Mouse (Mus musculus) stomach, embryonic 14.5 days (tissue): ENCODE data around the gene Dao. TPM values are rescaled to one million over a fixed set of nuclear protein-coding genes. Genes with fewer than 3 reads are reported as not detected.
A peak's percentile ranks its signal among the peaks of the same experiment; 100 is the strongest.

ENCODE experiments used
- ATAC-seq: fragments of 200-750 bp; cut with Nextera tagmentation; 2 replicates; pipeline ENCODE4 v1.8.0; 2017; ENCODE audit warnings: low read depth, moderate TSS enrichment; ENCODE audit not compliant: insufficient number of reproducible peaks, insufficient read depth, low FRiP score
- H3K27ac ChIP-seq: fragments of 300-500 bp; sonication (generic); 2 replicates; pipeline ENCODE4 v1.5.1; 2014; ENCODE audit warnings: mild to moderate bottlenecking, low read length, moderate library complexity, mixed read lengths
- H3K27me3 ChIP-seq: fragments of 300-500 bp; sonication (generic); 2 replicates; pipeline ENCODE4 v1.6.1; 2014; ENCODE audit warnings: low read length, control low read depth, mixed read lengths; ENCODE audit not compliant: control insufficient read depth, insufficient read depth
- H3K36me3 ChIP-seq: fragments of 300-500 bp; sonication (generic); 2 replicates; pipeline ENCODE4 v1.6.1; 2014; ENCODE audit warnings: mild to moderate bottlenecking, control low read depth, low read length, moderate library complexity, mixed read lengths; ENCODE audit not compliant: control insufficient read depth, insufficient read depth
- H3K4me1 ChIP-seq: fragments of 300-500 bp; sonication (generic); 2 replicates; pipeline ENCODE4 v1.6.1; 2014; ENCODE audit warnings: low read length, control low read depth, mixed read lengths; ENCODE audit not compliant: control insufficient read depth, insufficient read depth
- H3K4me2 ChIP-seq: fragments of 300-500 bp; sonication (generic); replicated peaks from 2 replicates; pipeline ENCODE4 v1.6.1; 2014; ENCODE audit warnings: low read depth, low read length, control low read depth
- H3K4me3 ChIP-seq: fragments of 300-500 bp; sonication (generic); 2 replicates; pipeline ENCODE4 v1.5.1; 2014; ENCODE audit warnings: low read depth, low read length, control low read depth
- H3K9ac ChIP-seq: fragments of 300-500 bp; sonication (generic); replicated peaks from 2 replicates; pipeline ENCODE4 v1.6.1; 2014; ENCODE audit warnings: low read depth, mild to moderate bottlenecking, control low read depth, low read length, moderate library complexity, mixed read lengths
- H3K9me3 ChIP-seq: fragments of 300-500 bp; sonication (generic); 2 replicates; pipeline ENCODE4 v1.6.1; 2016; ENCODE audit warnings: low read depth, low read length, control low read depth; ENCODE audit not compliant: control insufficient read depth
- WGBS: fragments of 180-500 bp; shearing (Covaris S2); extraction: QIAGEN DNeasy Blood & Tissue Kit; methylation state at CpG from one replicate; pipeline ENCODE4 v1.1.7; 2014; 5-methylcytosine and 5-hydroxymethylcytosine counted together
- polyA plus RNA-seq: library from polyadenylated mRNA; unstranded; fragments of >200 nt; fragmentation: Nextera tagmentation; extraction: Ambion mirVana; gene quantifications from 2 replicates; pipeline ENCODE4 v1.2.1, GENCODE M21; 2014

Gene Dao
- polyA plus RNA-seq, 1 experiment from 2014 or later: 0.16 TPM

- no peak overlapping the region for H3K27ac ChIP-seq
- no peaks in the 10 kb centered on the region for H3K9me3 ChIP-seq
- no peaks in the 10 kb centered on the region for H3K27me3 ChIP-seq
- 28% methylated on average over 9 of the region's 9 CpGs for WGBS
- no peaks in the 10 kb centered on the region; the same call in 1 of the 2 replicates for H3K4me1 ChIP-seq
- no peak overlapping the region for H3K9ac ChIP-seq
- no peak; the same call in 1 of the 2 replicates for ATAC-seq
- H3K4me2 ChIP-seq: 0 out of 2 replicates have a peak overlapping the region, but pooled peaks have one; percentile 12
- no peak overlapping the region for H3K4me3 ChIP-seq
- no peaks in the 10 kb centered on the region for H3K36me3 ChIP-seq
Measured at GRCm38 (mm10) chr5:114052246-114052761, 48.8 kb downstream of the Dao start.

- Histone ChIP-seq H3K36me3 (no peaks in the 10 kb centered on the region), H3K4me2 (no peak overlapping the region), H3K27ac (no peak overlapping the region), H3K4me3 (no peak overlapping the region), H3K9me3 (no peaks in the 10 kb centered on the region), H3K9ac (no peak overlapping the region), H3K27me3 (no peaks in the 10 kb centered on the region), H3K4me1 (no peaks in the 10 kb centered on the region; the same call in 1 of the 2 replicates)
- ATAC-seq: no peak
- WGBS: 74% methylated on average over 9 of the region's 9 CpGs
Measured at GRCm38 (mm10) chr5:114057129-114057731, 53.7 kb downstream of the Dao start.

GRCm38 (mm10) chr5:114061675-114062074 is 58.2 kb downstream of the Dao start:
- Histone ChIP-seq H3K4me3 (no peak overlapping the region), H3K4me2 (no peak overlapping the region), H3K27ac (no peak overlapping the region), H3K9me3 (no peaks in the 10 kb centered on the region), H3K27me3 (no peaks in the 10 kb centered on the region), H3K9ac (no peak overlapping the region), H3K36me3 (no peaks in the 10 kb centered on the region), H3K4me1 (no peaks in the 10 kb centered on the region)
- no peak for ATAC-seq
- 48% methylated on average over 7 of the region's 7 CpGs for WGBS

- no peaks in the 10 kb centered on the region for H3K9me3 ChIP-seq
- H3K4me2 ChIP-seq: no peak overlapping the region
- no peaks in the 10 kb centered on the region for H3K36me3 ChIP-seq
- H3K4me3 ChIP-seq: no peak overlapping the region
- 82% methylated on average over 4 of the region's 4 CpGs for WGBS
- H3K27ac ChIP-seq: no peak overlapping the region
- no peak overlapping the region for H3K9ac ChIP-seq
- no peaks in the 10 kb centered on the region for H3K27me3 ChIP-seq
- no peaks in the 10 kb centered on the region for H3K4me1 ChIP-seq
- ATAC-seq: no peak
Measured at GRCm38 (mm10) chr5:114063958-114064357, 60.5 kb downstream of the Dao start.

GRCm38 (mm10) chr5:114065161-114065560 is 61.7 kb downstream of the Dao start, which contains the start of gene Usp30:
Gene Usp30 (plus strand): TSS chr5:114065461.
- Histone ChIP-seq H3K36me3 (no peaks in the 10 kb centered on the region), H3K9me3 (no peaks in the 10 kb centered on the region), H3K27me3 (no peaks in the 10 kb centered on the region), H3K4me3 (no peak within 1 kb of the TSS), H3K4me1 (no peaks in the 10 kb centered on the region), H3K9ac (no peak within 1 kb of the TSS), H3K27ac (no peak within 1 kb of the TSS), H3K4me2 (no peak within 1 kb of the TSS)
- 96% methylated on average over 6 of the region's 6 CpGs for WGBS
- ATAC-seq: no peak

- no peak overlapping the region for H3K4me2 ChIP-seq
- H3K4me1 ChIP-seq: no peaks in the 10 kb centered on the region
- H3K27ac ChIP-seq: no peak overlapping the region
- H3K9me3 ChIP-seq: no peaks in the 10 kb centered on the region
- ATAC-seq: no peak
- no peaks in the 10 kb centered on the region for H3K36me3 ChIP-seq
- no peak overlapping the region for H3K9ac ChIP-seq
- no peak overlapping the region for H3K4me3 ChIP-seq
- 35% methylated on average over 6 of the region's 6 CpGs for WGBS
- no peaks in the 10 kb centered on the region for H3K27me3 ChIP-seq
Measured at GRCm38 (mm10) chr5:114066601-114067000, 63.1 kb downstream of the Dao start.

- no peaks in the 10 kb centered on the region for H3K9me3 ChIP-seq
- H3K4me2 ChIP-seq: no peak overlapping the region
- H3K9ac ChIP-seq: no peak overlapping the region
- H3K4me1 ChIP-seq: no peaks in the 10 kb centered on the region
- H3K36me3 ChIP-seq: no peaks in the 10 kb centered on the region
- H3K27ac ChIP-seq: no peak overlapping the region
- ATAC-seq: no peak
- no peak overlapping the region for H3K4me3 ChIP-seq
- WGBS: 75% methylated on average over 9 of the region's 9 CpGs
- no peaks in the 10 kb centered on the region for H3K27me3 ChIP-seq
Measured at GRCm38 (mm10) chr5:114067543-114067942, 64.0 kb downstream of the Dao start.

GRCm38 (mm10) chr5:114067982-114068381 is 64.5 kb downstream of the Dao start:
- H3K9ac ChIP-seq: no peak overlapping the region
- no peak overlapping the region for H3K4me2 ChIP-seq
- no peaks in the 10 kb centered on the region for H3K4me1 ChIP-seq
- no peaks in the 10 kb centered on the region for H3K9me3 ChIP-seq
- 76% methylated on average over 9 of the region's 9 CpGs for WGBS
- H3K4me3 ChIP-seq: no peak overlapping the region
- no peaks in the 10 kb centered on the region for H3K36me3 ChIP-seq
- H3K27ac ChIP-seq: no peak overlapping the region
- H3K27me3 ChIP-seq: no peaks in the 10 kb centered on the region
- ATAC-seq: no peak

GRCm38 (mm10) chr5:114070858-114071257 is 67.4 kb downstream of the Dao start:
- no peaks in the 10 kb centered on the region for H3K27me3 ChIP-seq
- H3K4me2 ChIP-seq: no peak overlapping the region
- no peaks in the 10 kb centered on the region for H3K9me3 ChIP-seq
- no peak overlapping the region for H3K9ac ChIP-seq
- no peaks in the 10 kb centered on the region for H3K4me1 ChIP-seq
- H3K36me3 ChIP-seq: no peaks in the 10 kb centered on the region
- WGBS: 95% methylated on average over 4 of the region's 4 CpGs
- no peak overlapping the region for H3K27ac ChIP-seq
- H3K4me3 ChIP-seq: no peak overlapping the region
- ATAC-seq: no peak
